Mouse (Mus musculus) ES-Bruce4 (cell line): ENCODE data around the gene Lipt2.

Experiments used
- CTCF ChIP-seq: IDR thresholded peaks from one replicate; pipeline ENCODE4 v1.8.1; 2011; ENCODE audit warnings: low read depth, low read length
- POLR2A ChIP-seq: IDR thresholded peaks from one replicate; pipeline ENCODE4 v1.8.1; 2011; ENCODE audit warnings: low read length; ENCODE audit not compliant: insufficient read depth

GRCm38 (mm10) chr7:100114279-100114678 is 44.8 kb upstream of the Lipt2 start:
- TF ChIP-seq CTCF (no peak), POLR2A (no peak)
